Mouse (Mus musculus): Measurements from ENCODE around the gene Diaph2.
"Not testable (repeated sequence)": the region's sequence is repeated elsewhere in the genome, so short reads cannot be mapped to it uniquely, and the experiment has no call there.

Diaph2 gene

DNA sequence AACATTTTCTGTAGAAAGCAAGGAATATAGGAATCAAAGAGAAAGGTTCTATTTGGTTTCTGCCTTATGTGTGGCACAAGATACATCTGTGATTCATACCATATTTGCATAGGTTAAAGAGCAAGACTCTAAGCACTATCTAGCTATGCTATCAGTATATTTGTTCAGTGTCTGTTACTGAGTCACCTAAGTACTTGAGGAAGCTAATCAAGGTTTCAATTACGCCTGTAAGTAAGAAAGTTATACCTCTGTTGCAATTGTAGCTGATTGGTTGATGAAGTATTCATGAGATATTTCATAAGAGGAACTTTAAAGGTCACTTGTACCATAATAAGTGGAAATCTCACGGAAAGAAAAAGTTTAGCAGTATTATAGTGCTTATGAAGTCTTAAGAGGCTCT, 531.9 kb downstream of the Diaph2 start:
- DNase-seq (ENCODE audit: low spot score in 2 of 2), result no peak

DNA sequence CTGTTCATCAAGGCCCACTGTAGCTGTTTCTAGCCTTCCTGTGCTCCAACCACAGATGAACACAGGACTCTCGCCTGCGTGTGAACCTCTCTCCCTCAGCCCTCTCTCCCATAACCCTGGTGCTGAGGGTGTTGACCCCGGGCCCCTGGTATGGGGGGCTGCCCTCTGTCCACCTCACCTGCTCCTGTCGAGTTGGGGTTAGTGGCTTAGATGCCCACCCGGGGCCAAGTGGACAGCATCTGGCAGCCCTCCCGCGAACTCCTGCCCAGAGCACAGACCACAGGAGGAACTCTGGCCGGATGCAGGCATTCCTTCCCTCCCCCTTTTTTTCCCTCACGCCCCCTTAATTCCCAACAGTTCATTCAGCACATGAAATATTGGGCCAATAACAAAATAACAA, 537.5 kb downstream of the Diaph2 start:
- DNase-seq (ENCODE audit: low spot score in 2 of 2), result no peak

DNA sequence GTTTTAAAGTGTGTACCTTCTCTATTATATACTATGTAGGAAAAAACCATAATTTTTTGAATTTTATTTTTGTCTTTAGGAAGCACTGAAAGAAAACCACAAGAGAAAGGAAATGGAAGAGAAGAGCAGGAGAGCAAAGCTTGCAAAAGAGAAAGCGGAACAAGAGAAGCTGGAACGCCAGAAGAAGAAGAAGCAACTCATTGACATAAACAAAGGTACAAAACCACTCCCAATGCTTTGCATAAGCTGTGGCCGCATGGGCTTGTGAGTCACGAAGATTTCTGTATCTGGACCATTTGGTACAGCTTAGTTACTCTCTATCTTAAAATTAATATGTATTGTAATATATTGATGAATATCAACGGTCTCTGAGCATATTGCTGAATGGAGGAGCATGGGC, 540.2 kb downstream of the Diaph2 start:
- no peak for DNase-seq (ENCODE audit: low spot score in 2 of 2)

DNA sequence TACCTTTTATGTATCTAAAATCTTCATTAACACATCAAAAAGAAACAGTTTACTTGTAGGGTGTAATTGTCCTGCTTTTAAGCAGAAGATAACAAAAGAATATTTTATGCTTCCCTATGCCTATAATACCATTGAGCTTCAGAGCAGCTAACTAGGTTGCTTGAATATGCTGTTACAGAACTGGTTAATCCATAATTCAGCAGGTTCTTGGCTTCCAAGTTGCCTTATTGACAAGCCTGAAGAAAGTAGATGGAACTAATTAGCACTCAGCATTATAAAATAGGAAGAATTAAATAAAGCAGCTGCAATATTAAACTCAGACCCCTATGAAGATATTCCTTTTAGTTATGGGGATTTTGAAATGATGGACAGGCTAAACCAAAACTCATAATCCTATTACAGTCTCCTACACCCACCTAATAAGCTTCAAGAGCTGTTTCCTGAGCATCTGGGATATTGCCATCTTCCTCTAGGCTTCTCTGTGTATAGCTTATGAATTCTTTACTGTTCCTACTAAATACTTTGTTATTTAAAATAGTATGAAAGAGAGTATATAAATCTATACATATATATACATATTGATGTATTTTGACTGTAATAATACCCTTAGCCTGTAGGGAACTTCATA, 601.4 kb downstream of the Diaph2 start:
- DNase-seq (ENCODE audit: low spot score in 2 of 2), result no peak

DNA sequence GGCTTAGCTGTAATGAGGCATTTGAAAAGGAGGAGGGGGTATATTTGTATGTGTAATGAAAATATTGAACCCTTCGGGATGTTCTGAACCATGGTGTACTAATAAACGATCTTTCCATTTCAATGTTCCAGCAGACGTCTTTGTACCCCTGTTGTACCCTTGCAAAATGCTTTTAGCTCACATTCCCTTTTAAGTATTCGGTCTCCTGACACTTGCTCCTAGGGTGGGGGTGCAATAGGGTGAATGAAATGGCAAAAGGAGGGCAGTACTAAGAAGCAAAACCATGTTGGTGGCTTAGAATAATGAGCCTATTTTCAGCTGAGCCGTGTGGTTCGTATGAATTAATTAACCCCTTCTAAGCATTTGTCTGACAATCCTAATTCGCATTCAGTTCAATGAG, 601.9 kb downstream of the Diaph2 start:
- no peak for DNase-seq (ENCODE audit: low spot score in 2 of 2)

DNA sequence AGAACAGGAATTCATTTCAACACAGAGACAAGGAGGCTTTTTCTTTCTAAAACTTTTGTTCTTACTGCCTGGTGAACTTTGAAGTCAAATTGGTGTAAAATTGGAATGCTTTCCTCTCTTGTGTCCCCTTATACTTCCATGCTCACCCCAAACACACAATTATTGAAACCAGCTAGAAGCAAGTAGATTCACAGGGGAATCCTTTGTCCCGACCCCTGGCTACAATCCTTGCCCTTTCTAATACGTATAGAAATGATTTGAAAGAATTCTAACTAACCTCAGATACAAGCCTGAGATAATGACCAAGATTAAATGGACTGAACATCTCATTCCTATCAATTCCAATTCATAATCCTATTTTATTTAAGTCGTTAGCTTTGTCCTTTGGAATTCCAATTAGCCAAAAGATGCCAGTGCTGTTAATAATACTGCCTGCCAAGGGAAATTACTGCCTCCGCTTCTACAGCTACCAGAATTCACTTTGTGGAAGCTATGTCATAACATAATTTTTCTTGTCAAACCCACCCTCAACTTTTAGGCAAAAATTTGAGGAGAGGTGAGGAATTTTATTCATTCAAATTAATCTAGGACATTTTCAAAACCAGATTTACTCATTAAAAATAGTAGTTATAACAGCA, 644.1 kb downstream of the Diaph2 start:
- no peak for DNase-seq (ENCODE audit: low spot score in 2 of 2)

DNA sequence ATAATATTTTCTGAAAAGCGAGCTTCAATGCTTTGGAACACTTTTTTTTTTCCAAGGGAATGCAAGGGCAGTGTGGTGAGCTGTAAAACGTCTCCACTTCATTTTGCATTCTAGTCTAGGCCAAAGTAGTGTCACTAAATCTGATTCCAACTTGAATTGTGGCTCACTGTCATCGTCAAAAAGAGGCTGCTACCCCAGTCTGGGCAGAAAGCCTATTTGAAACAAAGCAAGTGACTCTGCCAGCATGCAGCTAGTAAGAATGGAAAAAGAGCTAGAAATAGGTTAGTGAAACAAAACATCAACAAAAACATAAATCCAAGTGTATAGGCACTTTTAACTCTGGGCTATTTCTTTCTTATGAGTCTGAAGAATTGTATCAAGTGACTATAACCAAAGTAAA, 653.7 kb downstream of the Diaph2 start:
- no peak for DNase-seq (ENCODE audit: low spot score in 2 of 2)

DNA sequence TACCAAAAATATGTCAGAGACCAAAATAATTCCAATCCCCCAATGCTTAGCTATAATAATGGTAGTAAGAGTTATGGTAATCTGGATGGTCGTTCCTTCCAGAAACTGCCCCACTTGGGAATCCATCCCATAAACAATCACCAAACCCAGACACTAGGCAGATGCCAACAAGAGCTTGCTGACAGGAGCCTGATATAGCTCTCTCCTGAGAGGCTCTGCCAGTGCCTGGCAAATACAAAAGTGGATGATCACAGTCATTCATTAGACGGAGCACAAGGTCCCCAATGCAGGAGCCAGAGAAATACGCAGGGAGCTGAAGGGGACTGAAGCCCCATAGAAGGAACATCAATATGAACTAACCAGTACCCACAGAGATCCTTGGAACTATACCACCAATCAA, 657.9 kb downstream of the Diaph2 start:
- not testable (repeated sequence) for DNase-seq (ENCODE audit: low spot score in 2 of 2)

DNA sequence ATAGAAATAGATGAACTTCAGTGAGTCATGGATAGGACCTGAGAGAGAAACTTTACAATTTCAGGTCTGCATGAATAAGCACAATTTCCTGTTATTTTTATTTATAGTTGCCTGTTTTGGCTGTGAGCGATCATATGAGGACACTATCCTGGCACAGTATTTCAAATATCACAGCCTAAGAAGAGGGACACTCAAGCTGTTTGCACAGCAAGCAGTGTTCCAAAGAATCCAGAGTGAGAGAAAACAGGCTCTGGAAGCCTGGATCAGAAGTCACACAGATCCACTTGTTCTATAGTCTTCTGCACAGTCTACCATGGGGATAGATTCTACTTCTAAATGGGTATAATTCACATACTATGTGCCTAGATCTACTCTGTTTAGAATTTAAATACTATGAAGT, 659.4 kb downstream of the Diaph2 start:
- no peak for DNase-seq (ENCODE audit: low spot score in 2 of 2)

DNA sequence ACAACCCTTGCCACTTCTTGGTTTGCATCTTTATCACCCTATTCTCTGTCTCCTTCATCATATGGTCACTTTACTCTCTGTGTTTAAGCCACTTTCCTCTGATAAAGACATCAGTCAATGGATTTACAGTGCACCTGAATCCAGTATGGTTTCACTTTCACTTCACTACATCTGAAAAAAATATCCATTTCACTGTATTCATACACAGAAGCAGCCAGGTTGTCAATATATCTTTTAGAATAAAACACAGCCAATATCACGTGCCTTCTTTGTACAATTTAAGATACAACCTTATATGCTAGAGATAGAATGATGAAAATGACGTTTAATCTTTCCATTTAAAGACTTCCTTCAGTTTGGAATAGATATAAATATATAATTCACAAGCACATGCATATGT, 673.6 kb downstream of the Diaph2 start:
- no peak for DNase-seq (ENCODE audit: low spot score in 2 of 2)

DNA sequence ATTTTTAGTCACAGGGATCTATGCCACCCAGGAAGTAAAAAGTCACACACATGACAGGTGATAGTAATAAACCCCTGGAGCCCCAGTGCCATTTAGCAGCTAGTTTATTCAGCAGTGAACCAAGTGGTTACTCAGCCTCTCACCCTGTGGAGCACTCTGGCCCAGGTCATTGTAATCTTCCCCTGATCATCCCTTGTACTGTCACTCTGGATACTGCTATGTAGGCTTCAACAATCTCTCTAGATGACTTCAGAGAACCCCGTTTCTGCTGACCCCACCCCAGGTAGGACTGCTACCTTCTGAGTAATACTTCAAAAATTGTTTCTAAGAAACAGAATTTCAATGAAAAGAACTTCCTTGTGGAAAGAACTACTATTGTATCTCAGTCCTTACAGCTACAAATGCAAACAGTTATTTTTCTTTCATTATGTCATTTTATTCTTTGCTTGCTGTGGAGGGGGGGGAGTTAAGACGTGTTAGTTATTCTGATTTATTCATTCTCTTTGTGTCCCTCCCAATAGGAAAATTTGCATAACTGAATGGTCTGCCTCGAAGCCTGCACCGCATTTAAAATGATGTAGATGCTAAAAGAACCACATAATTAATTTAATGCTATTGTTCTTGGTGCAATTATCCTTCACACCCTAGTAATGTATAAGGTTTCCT, 702.4 kb downstream of the Diaph2 start:
- no peak for DNase-seq (ENCODE audit: low spot score in 2 of 2)

DNA sequence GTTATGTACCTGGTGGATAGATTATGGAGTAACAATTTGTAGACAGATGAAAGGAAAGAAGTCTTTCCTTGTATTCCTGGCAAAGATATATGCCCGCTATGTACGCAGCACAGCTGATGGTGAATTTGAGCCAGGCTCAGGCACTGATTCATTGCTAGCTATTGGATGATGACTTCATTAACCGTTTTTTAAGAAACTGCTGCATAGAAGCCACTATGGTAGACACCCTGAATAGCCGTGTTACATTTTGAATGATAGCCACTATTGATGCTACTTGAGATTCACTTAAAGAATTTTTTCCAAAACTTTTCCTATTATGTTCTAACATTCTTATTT, 702.9 kb downstream of the Diaph2 start:
- no peak for DNase-seq (ENCODE audit: low spot score in 2 of 2)

DNA sequence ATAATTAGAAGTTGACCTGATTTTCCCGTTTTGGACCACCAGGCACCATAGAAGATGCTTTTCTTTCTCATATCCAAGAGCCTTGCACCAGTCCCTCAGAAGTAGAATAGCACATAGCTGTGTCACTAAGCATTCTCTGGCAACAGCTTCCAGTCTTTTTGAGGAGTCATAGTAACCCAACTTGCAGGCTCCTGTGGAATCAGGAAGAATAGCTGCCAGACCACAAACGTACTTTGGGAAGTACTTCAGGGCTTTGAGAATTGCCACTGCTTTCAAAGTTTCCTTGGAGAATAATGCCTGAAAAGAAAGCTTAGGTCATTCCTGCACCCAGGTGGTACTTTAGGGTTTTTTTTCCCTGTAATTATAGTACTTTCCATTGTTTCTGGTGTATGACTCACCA, 723.6 kb downstream of the Diaph2 start:
- DNase-seq (ENCODE audit: low spot score in 2 of 2), result no peak

DNA sequence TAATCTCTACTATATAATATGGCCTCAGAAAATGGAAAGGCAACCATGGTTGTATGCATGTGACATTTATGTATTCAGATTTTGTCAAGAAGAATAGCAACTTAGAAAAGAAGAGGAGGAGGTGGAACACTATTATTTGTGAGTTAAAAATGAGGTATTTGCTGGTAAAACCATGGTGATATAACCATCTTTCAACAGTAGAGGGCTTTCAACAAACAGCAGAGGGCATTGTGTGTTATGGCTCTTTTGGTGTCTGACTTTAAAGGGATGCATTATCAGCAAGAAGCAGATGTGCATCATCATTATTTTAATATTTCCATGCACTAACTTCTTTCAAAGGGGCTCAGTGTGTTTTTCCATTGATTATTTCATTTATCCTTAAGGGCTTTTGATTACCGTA, 731.3 kb downstream of the Diaph2 start:
- DNase-seq (ENCODE audit: low spot score in 2 of 2), result no peak

DNA sequence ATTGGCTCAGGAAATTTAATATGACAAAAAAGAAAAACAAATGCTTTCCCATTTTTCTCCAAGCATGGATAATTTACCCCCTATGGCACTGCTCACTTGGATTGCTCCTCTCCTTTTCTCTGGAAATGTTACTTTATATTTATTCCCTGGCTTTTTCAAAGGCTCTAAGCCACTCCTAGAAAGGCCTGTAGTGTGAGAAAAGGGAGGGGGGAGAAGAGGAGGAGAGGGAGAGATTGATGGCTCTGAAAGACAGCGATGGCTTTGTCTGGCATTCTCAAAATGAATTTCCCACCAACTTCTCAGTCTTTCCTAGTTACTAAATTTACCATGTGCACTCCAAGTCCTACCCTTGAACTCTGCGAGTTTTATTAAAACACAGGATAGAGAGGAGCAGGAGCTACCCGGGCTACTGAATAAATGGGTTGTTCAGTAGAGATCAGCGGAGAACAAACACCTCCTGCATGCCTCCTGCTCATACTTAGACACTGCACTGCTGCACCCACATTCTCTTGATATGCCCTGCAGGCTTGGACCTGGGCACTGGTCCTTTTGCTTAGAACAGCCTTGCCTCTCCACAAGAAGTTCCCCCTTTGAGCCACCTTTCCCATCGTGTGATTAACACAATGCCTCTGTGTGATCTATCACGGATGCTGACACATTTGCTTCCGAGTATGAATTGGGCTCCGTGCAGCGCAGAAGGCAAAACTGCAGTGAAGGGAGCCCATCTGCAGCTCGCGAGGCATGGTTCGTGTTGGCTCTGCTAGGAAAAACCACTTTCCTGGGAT, 753.3 kb downstream of the Diaph2 start:
- DNase-seq (ENCODE audit: low spot score in 2 of 2), result no peak

DNA sequence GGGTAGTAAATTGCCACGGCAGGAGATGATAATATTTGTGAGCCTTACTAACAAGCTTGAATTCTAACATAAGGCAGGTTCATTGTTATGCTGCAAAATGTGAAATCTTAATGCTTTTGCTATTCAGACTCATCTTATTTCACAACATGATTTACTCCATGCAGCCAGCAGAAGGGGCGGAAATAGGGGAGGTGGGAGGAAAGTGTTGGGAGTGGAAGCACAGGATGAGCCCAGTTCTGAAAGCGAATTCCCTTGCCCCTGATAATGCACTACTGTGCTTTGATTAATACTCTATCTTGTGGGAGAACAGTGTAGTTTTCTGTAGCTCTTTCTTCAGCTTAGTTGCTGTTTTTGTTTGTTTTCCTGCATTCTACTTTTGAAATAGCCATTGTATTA, 753.9 kb downstream of the Diaph2 start:
- DNase-seq (ENCODE audit: low spot score in 2 of 2), result no peak

DNA sequence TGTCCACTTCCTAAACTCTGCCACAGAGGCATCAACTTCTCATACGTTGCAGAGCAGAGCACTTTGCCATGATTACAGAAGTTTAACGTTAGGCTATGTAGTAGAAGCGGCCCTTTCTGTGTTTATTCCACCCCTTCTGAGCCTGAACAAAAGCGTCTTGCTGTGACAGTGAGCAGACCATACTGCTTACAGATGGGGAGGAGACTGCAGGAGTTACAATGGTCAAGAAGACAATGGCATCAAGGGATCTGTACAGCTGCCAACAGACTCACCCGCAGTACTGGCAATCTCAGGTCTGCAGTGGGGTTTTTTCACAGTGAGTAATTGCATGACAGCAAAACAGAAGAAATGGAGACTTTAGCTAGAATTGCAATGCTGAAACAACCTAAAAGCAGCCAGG, 756.1 kb downstream of the Diaph2 start:
- no peak for DNase-seq (ENCODE audit: low spot score in 2 of 2)

Measured in natural killer cell, adult 2 months (primary cell).